Mouse (Mus musculus) liver, postnatal 0 days (tissue): ENCODE results near the gene Plek2.

ENCODE experiments used
- CTCF ChIP-seq: sonication (generic); IDR thresholded peaks from 2 replicates; pipeline ENCODE4 v1.5.1; 2016; ENCODE audit warnings: antibody characterized with exemption, low read depth
- EP300 ChIP-seq: IDR thresholded peaks from 2 replicates; pipeline ENCODE4 v1.6.1; 2016; ENCODE audit warnings: antibody characterized with exemption, low read depth, mild to moderate bottlenecking

DNA sequence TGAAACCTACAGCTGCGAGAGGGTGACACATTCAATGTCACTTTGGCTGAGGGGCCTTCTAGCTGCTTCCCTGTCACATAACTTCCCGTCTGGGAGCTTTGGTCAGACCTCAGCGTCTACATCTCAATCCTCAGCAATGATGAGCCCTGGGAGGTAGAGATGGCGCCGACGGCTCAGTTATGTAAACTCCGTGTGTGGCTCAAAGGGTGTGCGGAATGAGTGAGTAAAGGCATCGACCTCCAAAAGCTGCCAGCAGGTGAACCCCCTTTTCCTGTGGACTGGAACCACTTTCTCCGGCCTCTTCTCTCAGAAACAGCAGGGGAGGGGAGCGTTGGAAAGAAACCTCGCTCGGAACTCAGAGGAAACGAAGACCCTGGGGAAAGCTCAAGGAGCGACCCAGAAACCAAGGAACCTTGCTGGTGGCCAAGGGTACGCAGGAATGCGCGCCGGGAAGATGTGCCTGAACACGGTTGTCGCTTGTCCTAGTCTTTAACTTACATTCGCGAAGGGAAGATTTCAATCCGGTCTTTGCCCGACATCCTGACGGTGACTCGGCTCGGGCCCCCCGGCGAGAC is 45.8 kb downstream of the Plek2 start:
- TF ChIP-seq CTCF (no peak), EP300 (no peak)
